Mouse (Mus musculus): ENCODE measurements at regions not wholly inside any gene's neighbourhood (a gene's known extent, or its start where the extent isn't known, plus 50 kb on each side); places are given as distances from the start of the nearest gene placed in this dataset.
"Not testable (repeated sequence)": the region's sequence is repeated elsewhere in the genome, so short reads cannot be mapped to it uniquely, and the experiment has no call there.

GRCm38 (mm10) chr16:57928301-57928700, 173.8 kb upstream of the Col8a1 start:
- Histone ChIP-seq H3K9me3 (replicated peaks) (no peaks in the 10 kb centered on the region), H3K36me3 (no peaks in the 10 kb centered on the region), H3K4me1 (no peaks in the 10 kb centered on the region), H3K4me3 (no peak overlapping the region), H3K27me3 (no peaks in the 10 kb centered on the region), H3K9ac (no peak overlapping the region), H3K27ac (no peak overlapping the region), H3K4me2 (replicated peaks) (no peak overlapping the region)
- 58% methylated on average over 4 of the region's 4 CpGs for WGBS
- ATAC-seq (ENCODE audit: low FRiP score): no peak

GRCm38 (mm10) chr16:57929151-57929764, 174.7 kb upstream of the Col8a1 start:
- Histone ChIP-seq H3K36me3 (no peaks in the 10 kb centered on the region), H3K27me3 (no peaks in the 10 kb centered on the region), H3K4me2 (replicated peaks) (no peak overlapping the region), H3K9me3 (replicated peaks) (no peaks in the 10 kb centered on the region), H3K9ac (no peak overlapping the region), H3K4me1 (no peaks in the 10 kb centered on the region), H3K4me3 (no peak overlapping the region), H3K27ac (no peak overlapping the region)
- ATAC-seq (ENCODE audit: low FRiP score): no peak
- 79% methylated on average over 12 of the region's 12 CpGs for WGBS

- Histone ChIP-seq H3K27ac (no peak overlapping the region), H3K4me2 (replicated peaks) (no peak overlapping the region), H3K36me3 (no peaks in the 10 kb centered on the region), H3K27me3 (no peaks in the 10 kb centered on the region), H3K4me1 (no peaks in the 10 kb centered on the region), H3K9ac (no peak overlapping the region), H3K9me3 (replicated peaks) (no peaks in the 10 kb centered on the region), H3K4me3 (no peak overlapping the region)
- 37% methylated on average over 6 of the region's 6 CpGs for WGBS
- ATAC-seq (ENCODE audit: low FRiP score): no peak
These were observed 190.9 kb upstream of the Col8a1 start for GRCm38 (mm10) chr16:57945404-57945803.

DNA sequence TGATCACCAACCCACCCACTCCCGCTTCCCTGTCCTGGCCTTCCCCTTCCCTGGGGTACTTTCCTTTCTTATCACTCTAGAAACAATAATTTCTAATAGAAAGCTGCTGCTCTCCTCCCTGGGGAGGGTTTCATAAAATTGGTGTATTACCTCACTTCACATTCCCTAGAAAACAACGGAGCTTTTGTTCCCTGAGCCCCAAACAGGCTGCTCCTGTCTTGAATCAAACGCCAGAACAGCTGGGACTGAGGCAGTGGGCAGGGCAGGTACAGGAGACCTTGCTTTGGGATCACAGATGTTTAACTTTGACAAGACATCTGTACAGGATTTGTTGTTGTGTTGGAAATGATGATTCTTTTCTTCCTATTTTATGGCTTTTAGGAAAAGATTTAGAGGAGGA, 192.8 kb upstream of the Col8a1 start:
- Histone ChIP-seq H3K4me1 (no peaks in the 10 kb centered on the region), H3K9ac (no peak overlapping the region), H3K9me3 (replicated peaks) (no peaks in the 10 kb centered on the region), H3K27ac (no peak overlapping the region), H3K4me2 (replicated peaks) (no peak overlapping the region), H3K4me3 (no peak overlapping the region), H3K36me3 (no peaks in the 10 kb centered on the region), H3K27me3 (no peaks in the 10 kb centered on the region)
- no peak for ATAC-seq (ENCODE audit: low FRiP score)
- WGBS: 33% methylated on average over 3 of the region's 3 CpGs

GRCm38 (mm10) chr16:57949680-57950079, 195.1 kb upstream of the Col8a1 start:
- no peak overlapping the region for H3K9ac ChIP-seq
- ATAC-seq (ENCODE audit: low FRiP score): no peak
- 83% methylated on average over 3 of the region's 3 CpGs for WGBS

GRCm38 (mm10) chr16:57970956-57971355, 216.4 kb upstream of the Col8a1 start:
- Histone ChIP-seq H3K4me3 (no peak overlapping the region), H3K27ac (no peak overlapping the region), H3K36me3 (no peaks in the 10 kb centered on the region), H3K9me3 (replicated peaks) (no peaks in the 10 kb centered on the region), H3K27me3 (no peaks in the 10 kb centered on the region), H3K4me1 (no peaks in the 10 kb centered on the region), H3K4me2 (replicated peaks) (no peak overlapping the region), H3K9ac (no peak overlapping the region)
- ATAC-seq (ENCODE audit: low FRiP score): no peak
- 65% methylated on average over 1 of the region's 1 CpGs for WGBS

More at GRCm38 (mm10) chr16:57949680-57950079, 195.1 kb upstream of the Col8a1 start:
- no peaks in the 10 kb centered on the region for H3K9me3 ChIP-seq (replicated peaks)
- H3K27me3 ChIP-seq: no peaks in the 10 kb centered on the region
- no peaks in the 10 kb centered on the region for H3K4me1 ChIP-seq
- H3K36me3 ChIP-seq: no peaks in the 10 kb centered on the region
- no peak overlapping the region for H3K4me3 ChIP-seq
- no peak overlapping the region for H3K4me2 ChIP-seq (replicated peaks)
- H3K27ac ChIP-seq: no peak overlapping the region

DNA sequence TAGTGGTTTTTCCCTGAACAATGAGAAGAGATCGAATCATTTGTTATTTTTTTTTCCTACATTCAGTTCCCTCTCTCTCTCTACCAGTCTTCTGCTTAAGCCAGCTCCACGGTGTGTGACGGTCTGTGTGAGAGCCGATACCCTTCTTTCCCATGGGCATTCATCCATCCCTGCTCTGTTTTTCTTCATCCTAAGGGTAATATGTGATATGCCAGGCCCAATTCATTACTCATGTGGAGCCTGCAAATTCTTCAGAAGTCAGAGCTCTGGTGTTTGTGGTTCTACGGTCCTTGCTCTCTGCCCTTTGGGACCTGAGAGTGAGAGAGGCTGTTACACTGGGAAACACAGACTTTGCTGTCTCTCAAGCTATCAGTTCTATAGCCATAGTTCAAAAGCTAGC, 229.6 kb upstream of the Col8a1 start:
- Histone ChIP-seq H3K27ac (no peak overlapping the region), H3K9me3 (replicated peaks) (no peaks in the 10 kb centered on the region), H3K36me3 (no peaks in the 10 kb centered on the region), H3K4me3 (no peak overlapping the region), H3K4me2 (replicated peaks) (no peak overlapping the region), H3K4me1 (no peaks in the 10 kb centered on the region), H3K27me3 (no peaks in the 10 kb centered on the region), H3K9ac (no peak overlapping the region)
- ATAC-seq (ENCODE audit: low FRiP score): no peak
- WGBS: 79% methylated on average over 5 of the region's 5 CpGs

DNA sequence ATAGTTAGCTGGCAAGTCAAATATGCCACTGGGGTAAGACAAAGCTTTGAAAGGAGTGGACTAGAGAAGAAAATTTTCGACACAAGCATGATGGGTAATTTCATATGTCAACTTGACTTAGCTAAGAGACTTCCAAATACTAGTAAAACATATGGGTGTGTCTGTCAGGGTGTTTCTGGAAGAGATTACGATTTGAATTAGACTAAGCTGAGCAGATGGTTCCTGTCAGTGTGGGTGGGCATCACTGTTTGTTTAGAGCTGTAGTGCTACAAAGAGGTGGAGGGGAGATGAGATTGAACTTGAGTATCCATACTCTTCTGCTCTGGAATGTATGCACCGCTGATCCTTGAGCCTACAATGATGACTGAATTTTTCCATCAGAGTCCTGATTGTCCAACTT, 251.2 kb upstream of the Col8a1 start:
- WGBS: 82% methylated on average over 3 of the region's 3 CpGs
- H3K9me3 ChIP-seq (replicated peaks): no peaks in the 10 kb centered on the region
- no peaks in the 10 kb centered on the region for H3K36me3 ChIP-seq
- no peak overlapping the region for H3K4me2 ChIP-seq (replicated peaks)
- no peak overlapping the region for H3K9ac ChIP-seq
- no peak for ATAC-seq (ENCODE audit: low FRiP score)
- H3K4me3 ChIP-seq: no peak overlapping the region
- no peak overlapping the region for H3K27ac ChIP-seq
- H3K27me3 ChIP-seq: no peaks in the 10 kb centered on the region
- H3K4me1 ChIP-seq: no peaks in the 10 kb centered on the region

DNA sequence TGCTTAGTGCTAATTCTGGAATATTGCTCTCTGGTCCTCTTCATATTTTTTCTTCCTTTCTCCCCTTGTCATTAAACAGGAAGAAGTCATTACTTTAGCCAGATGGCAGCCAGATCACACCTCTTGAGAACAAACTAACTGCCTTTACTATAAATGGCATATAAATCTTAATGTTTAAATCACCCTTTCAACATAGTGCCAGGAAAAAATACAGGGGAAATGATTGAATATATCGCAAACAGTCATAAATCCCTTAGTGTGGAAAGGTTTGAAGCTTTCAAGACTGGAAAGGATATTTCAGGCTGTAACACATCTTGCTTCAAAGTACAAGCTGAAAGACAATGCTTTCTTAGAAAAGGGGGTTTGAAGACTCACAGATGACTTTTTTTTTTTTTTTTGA, 259.0 kb upstream of the Col8a1 start:
- H3K9me3 ChIP-seq (replicated peaks): no peaks in the 10 kb centered on the region
- no peak overlapping the region for H3K27ac ChIP-seq
- no peak overlapping the region for H3K4me2 ChIP-seq (replicated peaks)
- H3K4me1 ChIP-seq: no peaks in the 10 kb centered on the region
- ATAC-seq (ENCODE audit: low FRiP score): no peak
- 88% methylated on average over 1 of the region's 1 CpGs for WGBS
- H3K36me3 ChIP-seq: no peaks in the 10 kb centered on the region
- no peak overlapping the region for H3K4me3 ChIP-seq
- no peaks in the 10 kb centered on the region for H3K27me3 ChIP-seq
- no peak overlapping the region for H3K9ac ChIP-seq

DNA sequence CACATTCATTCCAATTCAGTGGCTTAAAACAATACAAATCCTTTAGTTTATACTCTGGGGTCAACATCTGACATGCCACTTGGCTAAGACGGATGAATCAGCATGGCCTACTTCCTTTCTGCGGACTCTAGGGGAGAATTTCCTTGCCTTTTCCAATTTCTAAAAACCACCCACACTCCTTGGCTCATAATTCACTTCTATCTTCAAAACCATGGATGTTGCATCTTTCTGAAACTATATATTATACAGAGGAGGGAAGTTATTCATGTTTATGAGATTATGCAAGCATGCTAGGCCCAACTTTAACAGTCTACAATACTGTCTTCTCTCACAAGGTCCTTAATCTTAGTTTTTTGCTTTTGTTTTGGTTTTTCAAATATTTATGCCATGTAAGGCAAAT, 273.0 kb upstream of the Col8a1 start:
- no peaks in the 10 kb centered on the region for H3K27me3 ChIP-seq
- no peak overlapping the region for H3K4me3 ChIP-seq
- no peaks in the 10 kb centered on the region for H3K36me3 ChIP-seq
- no peaks in the 10 kb centered on the region for H3K9me3 ChIP-seq (replicated peaks)
- H3K4me2 ChIP-seq (replicated peaks): no peak overlapping the region
- no peaks in the 10 kb centered on the region for H3K4me1 ChIP-seq
- no peak overlapping the region for H3K9ac ChIP-seq
- H3K27ac ChIP-seq: no peak overlapping the region
- no peak for ATAC-seq (ENCODE audit: low FRiP score)
- WGBS: 83% methylated on average over 2 of the region's 2 CpGs

- ATAC-seq (ENCODE audit: low FRiP score); H3K9ac ChIP-seq; H3K9me3 ChIP-seq (replicated peaks); H3K4me3 ChIP-seq; H3K27me3 ChIP-seq; H3K36me3 ChIP-seq; H3K27ac ChIP-seq; H3K4me1 ChIP-seq; H3K4me2 ChIP-seq (replicated peaks): not testable (repeated sequence)
- WGBS: 90% methylated on average over 1 of the region's 1 CpGs
These were observed 274.0 kb upstream of the Col8a1 start for GRCm38 (mm10) chr16:58028541-58028940.

DNA sequence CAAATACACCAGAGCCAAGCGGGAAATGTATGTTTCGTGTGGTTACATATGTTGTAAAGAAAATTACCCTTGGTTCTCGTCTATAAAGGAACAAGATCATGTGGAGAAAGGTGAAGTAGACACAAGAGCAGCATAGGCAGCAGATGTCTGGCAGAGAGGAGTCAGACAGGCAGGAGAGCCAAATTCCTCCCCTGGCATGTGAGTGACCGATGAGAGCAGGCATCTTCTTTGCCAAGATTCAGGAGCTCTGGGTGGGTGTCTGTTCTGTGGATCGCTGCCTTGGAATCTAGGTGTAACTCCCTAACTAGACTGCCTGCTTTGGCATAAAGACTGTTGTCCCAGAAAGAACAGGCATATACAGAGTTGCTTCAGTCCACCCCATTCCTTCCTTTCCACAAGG, 275.1 kb upstream of the Col8a1 start:
- Histone ChIP-seq H3K4me2 (replicated peaks) (no peak overlapping the region), H3K36me3 (no peaks in the 10 kb centered on the region), H3K27me3 (no peaks in the 10 kb centered on the region), H3K9ac (no peak overlapping the region), H3K27ac (no peak overlapping the region), H3K4me3 (no peak overlapping the region), H3K9me3 (replicated peaks) (no peaks in the 10 kb centered on the region), H3K4me1 (no peaks in the 10 kb centered on the region)
- no peak for ATAC-seq (ENCODE audit: low FRiP score)
- WGBS: 80% methylated on average over 5 of the region's 5 CpGs

- no peak overlapping the region for H3K4me3 ChIP-seq
- no peaks in the 10 kb centered on the region for H3K27me3 ChIP-seq
- WGBS: 69% methylated on average over 3 of the region's 3 CpGs
- no peaks in the 10 kb centered on the region for H3K4me1 ChIP-seq
- H3K4me2 ChIP-seq (replicated peaks): no peak overlapping the region
- H3K27ac ChIP-seq: no peak overlapping the region
- no peaks in the 10 kb centered on the region for H3K36me3 ChIP-seq
- ATAC-seq (ENCODE audit: low FRiP score): no peak
- no peak overlapping the region for H3K9ac ChIP-seq
- H3K9me3 ChIP-seq (replicated peaks): no peaks in the 10 kb centered on the region
These were observed 314.2 kb upstream of the Col8a1 start for GRCm38 (mm10) chr16:58068654-58069271.

Measured in hindbrain, embryonic 12.5 days (tissue).